Mouse (Mus musculus) hindbrain, embryonic 15.5 days (tissue): ENCODE results near the gene Zfand3. TPM values are rescaled to one million over a fixed set of nuclear protein-coding genes. Genes with fewer than 3 reads are reported as not detected.

Source experiments
- ATAC-seq: fragments of 200-750 bp; cut with Nextera tagmentation; 2 replicates; pipeline ENCODE4 v1.8.0; 2017; ENCODE audit warnings: low read depth, moderate number of reproducible peaks, moderate TSS enrichment; ENCODE audit not compliant: low FRiP score
- H3K27ac ChIP-seq: fragments of 300-500 bp; sonication (generic); replicated peaks from 2 replicates; pipeline ENCODE4 v1.5.1; 2015; ENCODE audit warnings: mild to moderate bottlenecking, inconsistent platforms
- H3K27me3 ChIP-seq: fragments of 300-500 bp; sonication (generic); 2 replicates; pipeline ENCODE4 v1.6.1; 2015; ENCODE audit warnings: control low read depth, inconsistent platforms
- H3K36me3 ChIP-seq: fragments of 300-500 bp; sonication (generic); 2 replicates; pipeline ENCODE4 v1.6.1; 2015; ENCODE audit warnings: control low read depth, inconsistent platforms
- H3K4me1 ChIP-seq: fragments of 300-500 bp; sonication (generic); replicated peaks from 2 replicates; pipeline ENCODE4 v1.6.1; 2015; ENCODE audit warnings: control low read depth, inconsistent platforms
- H3K4me2 ChIP-seq: fragments of 300-500 bp; sonication (generic); 2 replicates; pipeline ENCODE4 v1.6.1; 2015; ENCODE audit warnings: moderate library complexity, mild to moderate bottlenecking, inconsistent platforms
- H3K4me3 ChIP-seq: fragments of 300-500 bp; sonication (generic); 2 replicates; pipeline ENCODE4 v1.5.1; 2015; ENCODE audit warnings: mild to moderate bottlenecking, inconsistent platforms
- H3K9ac ChIP-seq: fragments of 300-500 bp; sonication (generic); 2 replicates; pipeline ENCODE4 v1.6.1; 2015; ENCODE audit warnings: inconsistent platforms
- H3K9me3 ChIP-seq: fragments of 300-500 bp; sonication (generic); 2 replicates; pipeline ENCODE4 v1.6.1; 2016; ENCODE audit warnings: control low read depth, inconsistent platforms
- WGBS: fragments of 180-500 bp; shearing (Covaris S2); methylation state at CpG from one replicate; pipeline ENCODE4 v1.1.7; 2015; 5-methylcytosine and 5-hydroxymethylcytosine counted together
- polyA plus RNA-seq: library from polyadenylated mRNA; unstranded; fragments of >200 nt; fragmentation: Nextera tagmentation; extraction: Ambion mirVana; gene quantifications from 2 replicates; pipeline ENCODE4 v1.2.1, GENCODE M21; 2015

Zfand3 gene
- polyA plus RNA-seq, 1 experiment from 2014 or later, result 59.8 TPM

- Histone ChIP-seq H3K4me1 (peaks cover 53% of the 10 kb centered on the region), H3K4me3 (no peak overlapping the region), H3K36me3 (no peaks in the 10 kb centered on the region), H3K27me3 (no peaks in the 10 kb centered on the region), H3K4me2 (no peak overlapping the region), H3K27ac (peak overlapping the region; percentile 37; the same call in 1 of the 2 replicates), H3K9ac (no peak overlapping the region), H3K9me3 (no peaks in the 10 kb centered on the region)
- WGBS, result 51% methylated on average over 14 of the region's 14 CpGs
- ATAC-seq, result peak; percentile 63; the same call in 1 of the 2 replicates
Measured at GRCm38 (mm10) chr17:30160823-30161432, 156.4 kb downstream of the Zfand3 start.

- H3K36me3 ChIP-seq, result no peaks in the 10 kb centered on the region
- H3K4me1 ChIP-seq, result peaks cover 40% of the 10 kb centered on the region
- 92% methylated on average over 5 of the region's 5 CpGs for WGBS
- no peak overlapping the region for H3K4me2 ChIP-seq
- ATAC-seq, result no peak
- no peaks in the 10 kb centered on the region for H3K27me3 ChIP-seq
- H3K4me3 ChIP-seq, result no peak overlapping the region
- H3K9me3 ChIP-seq, result no peaks in the 10 kb centered on the region
- H3K27ac ChIP-seq, result no peak overlapping the region
- no peak overlapping the region for H3K9ac ChIP-seq
Measured at GRCm38 (mm10) chr17:30162983-30163382, 158.4 kb downstream of the Zfand3 start.

- Histone ChIP-seq H3K9ac (no peak overlapping the region), H3K9me3 (no peaks in the 10 kb centered on the region), H3K4me2 (no peak overlapping the region), H3K4me1 (peaks cover 32% of the 10 kb centered on the region), H3K27ac (no peak overlapping the region), H3K27me3 (no peaks in the 10 kb centered on the region), H3K4me3 (no peak overlapping the region), H3K36me3 (no peaks in the 10 kb centered on the region)
- 81% methylated on average over 6 of the region's 6 CpGs for WGBS
- no peak for ATAC-seq
Measured at GRCm38 (mm10) chr17:30163793-30164192, 159.3 kb downstream of the Zfand3 start.

DNA sequence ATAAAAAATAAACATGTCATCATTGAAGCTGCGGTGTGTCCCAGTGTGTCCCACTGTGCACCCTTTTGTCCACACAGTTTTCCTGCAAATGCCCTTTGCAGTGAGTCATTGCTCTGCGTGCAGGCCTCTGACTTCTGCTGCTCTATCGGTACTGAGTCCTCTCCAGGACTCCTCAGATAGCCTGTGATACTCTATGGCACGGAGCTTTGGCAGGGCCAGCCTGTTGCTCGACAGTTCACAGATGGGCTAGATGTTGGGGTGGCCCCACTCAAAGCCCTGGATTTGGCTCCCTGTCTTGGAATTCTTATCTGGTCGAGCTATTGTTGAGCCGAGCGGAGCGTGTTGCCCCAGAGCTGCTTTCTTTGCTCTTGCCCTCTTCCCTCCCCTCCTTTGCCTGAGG is 160.3 kb downstream of the Zfand3 start:
- H3K9me3 ChIP-seq, result no peaks in the 10 kb centered on the region
- H3K9ac ChIP-seq, result no peak overlapping the region
- 54% methylated on average over 9 of the region's 9 CpGs for WGBS
- H3K27ac ChIP-seq, result no peak overlapping the region
- no peak overlapping the region for H3K4me3 ChIP-seq
- H3K4me1 ChIP-seq, result peaks cover 22% of the 10 kb centered on the region
- H3K27me3 ChIP-seq, result no peaks in the 10 kb centered on the region
- H3K36me3 ChIP-seq, result no peaks in the 10 kb centered on the region
- H3K4me2 ChIP-seq, result no peak overlapping the region
- no peak for ATAC-seq

- H3K36me3 ChIP-seq, result no peaks in the 10 kb centered on the region
- ATAC-seq, result no peak
- H3K4me1 ChIP-seq, result peaks cover 16% of the 10 kb centered on the region
- no peak overlapping the region for H3K27ac ChIP-seq
- H3K4me2 ChIP-seq, result no peak overlapping the region
- no peaks in the 10 kb centered on the region for H3K9me3 ChIP-seq
- 66% methylated on average over 4 of the region's 4 CpGs for WGBS
- H3K27me3 ChIP-seq, result no peaks in the 10 kb centered on the region
- no peak overlapping the region for H3K4me3 ChIP-seq
- H3K9ac ChIP-seq, result no peak overlapping the region
Measured at GRCm38 (mm10) chr17:30177435-30177834, 172.9 kb downstream of the Zfand3 start.

GRCm38 (mm10) chr17:30178402-30178801 is 173.9 kb downstream of the Zfand3 start:
- no peak overlapping the region for H3K27ac ChIP-seq

GRCm38 (mm10) chr17:30180197-30180596 is 175.7 kb downstream of the Zfand3 start:
- WGBS, result 71% methylated on average over 6 of the region's 6 CpGs
- H3K27me3 ChIP-seq, result no peaks in the 10 kb centered on the region

More at GRCm38 (mm10) chr17:30178402-30178801, 173.9 kb downstream of the Zfand3 start:
- ATAC-seq, result no peak
- Histone ChIP-seq H3K9ac (no peak overlapping the region), H3K4me3 (no peak overlapping the region), H3K9me3 (no peaks in the 10 kb centered on the region), H3K36me3 (no peaks in the 10 kb centered on the region), H3K4me2 (no peak overlapping the region), H3K4me1 (peaks cover 21% of the 10 kb centered on the region), H3K27me3 (no peaks in the 10 kb centered on the region)
- 76% methylated on average over 1 of the region's 1 CpGs for WGBS

GRCm38 (mm10) chr17:30181554-30181953 is 177.0 kb downstream of the Zfand3 start:
- 93% methylated on average over 4 of the region's 4 CpGs for WGBS
- ATAC-seq, result no peak
- peaks cover 23% of the 10 kb centered on the region for H3K4me1 ChIP-seq
- H3K9me3 ChIP-seq, result no peaks in the 10 kb centered on the region
- no peak overlapping the region for H3K4me3 ChIP-seq
- H3K4me2 ChIP-seq, result no peak overlapping the region
- no peaks in the 10 kb centered on the region for H3K36me3 ChIP-seq
- no peaks in the 10 kb centered on the region for H3K27me3 ChIP-seq
- H3K27ac ChIP-seq, result no peak overlapping the region
- no peak overlapping the region for H3K9ac ChIP-seq

More at GRCm38 (mm10) chr17:30180197-30180596, 175.7 kb downstream of the Zfand3 start:
- Histone ChIP-seq H3K9ac (no peak overlapping the region), H3K9me3 (no peaks in the 10 kb centered on the region), H3K27ac (no peak overlapping the region), H3K36me3 (no peaks in the 10 kb centered on the region), H3K4me3 (no peak overlapping the region), H3K4me1 (peaks cover 23% of the 10 kb centered on the region), H3K4me2 (no peak overlapping the region)
- ATAC-seq, result no peak

DNA sequence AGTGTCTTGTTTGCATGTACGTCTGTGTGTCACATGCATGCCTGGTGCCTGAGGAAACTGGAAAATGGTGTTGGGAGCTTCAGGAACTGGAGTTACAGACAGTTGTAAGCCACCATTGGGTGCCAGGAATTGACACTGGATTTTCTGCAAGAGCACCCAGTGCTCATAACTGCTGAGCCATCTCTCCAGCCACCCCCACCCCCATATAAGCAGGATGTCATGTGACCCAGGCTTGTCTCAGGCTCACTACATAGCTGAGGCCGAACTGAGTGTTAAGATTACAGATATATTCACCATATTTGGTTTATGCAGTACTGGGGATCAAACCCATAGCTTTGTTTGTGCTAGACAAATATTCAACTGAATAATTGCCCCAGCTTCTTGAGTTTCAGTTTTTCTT is 177.5 kb downstream of the Zfand3 start:
- WGBS, result 92% methylated on average over 2 of the region's 2 CpGs
- no peak for ATAC-seq
- Histone ChIP-seq H3K27ac (no peak overlapping the region), H3K9ac (no peak overlapping the region), H3K4me1 (peaks cover 25% of the 10 kb centered on the region), H3K4me3 (no peak overlapping the region), H3K27me3 (no peaks in the 10 kb centered on the region), H3K9me3 (no peaks in the 10 kb centered on the region), H3K36me3 (no peaks in the 10 kb centered on the region), H3K4me2 (no peak overlapping the region)

GRCm38 (mm10) chr17:30183561-30183960 is 179.0 kb downstream of the Zfand3 start:
- Histone ChIP-seq H3K4me2 (no peak overlapping the region), H3K27me3 (no peaks in the 10 kb centered on the region), H3K4me3 (no peak overlapping the region), H3K9me3 (no peaks in the 10 kb centered on the region), H3K27ac (no peak overlapping the region), H3K36me3 (no peaks in the 10 kb centered on the region), H3K4me1 (peaks cover 25% of the 10 kb centered on the region), H3K9ac (no peak overlapping the region)
- ATAC-seq, result no peak
- WGBS, result 71% methylated on average over 6 of the region's 6 CpGs

GRCm38 (mm10) chr17:30187154-30187553 is 182.6 kb downstream of the Zfand3 start:
- Histone ChIP-seq H3K4me2 (no peak overlapping the region), H3K9ac (no peak overlapping the region), H3K36me3 (no peaks in the 10 kb centered on the region), H3K4me1 (peaks cover 57% of the 10 kb centered on the region), H3K27me3 (no peaks in the 10 kb centered on the region), H3K27ac (no peak overlapping the region), H3K9me3 (no peaks in the 10 kb centered on the region), H3K4me3 (no peak overlapping the region)
- WGBS, result 92% methylated on average over 6 of the region's 6 CpGs
- no peak for ATAC-seq

GRCm38 (mm10) chr17:30187581-30187980 is 183.0 kb downstream of the Zfand3 start:
- Histone ChIP-seq H3K4me3 (no peak overlapping the region), H3K27me3 (no peaks in the 10 kb centered on the region), H3K9me3 (no peaks in the 10 kb centered on the region), H3K4me1 (peaks cover 61% of the 10 kb centered on the region), H3K9ac (no peak overlapping the region), H3K27ac (peak overlapping the region; percentile 80), H3K36me3 (no peaks in the 10 kb centered on the region), H3K4me2 (peak overlapping the region; percentile 31; the same call in 1 of the 2 replicates)
- no peak; the same call in 1 of the 2 replicates for ATAC-seq
- WGBS, result 33% methylated on average over 5 of the region's 5 CpGs
